Mouse (Mus musculus) lung, postnatal 36 days (tissue): ENCODE results near the gene Papola.

Experiments used
- DNase-seq: peaks from one replicate; pipeline ENCODE4 v3.0.0; 2022; ENCODE audit warnings: mixed read lengths

Gene Papola

GRCm38 (mm10) chr12:105784196-105784999, at the start of gene Papola:
Gene Papola (plus strand): TSS chr12:105784694.
- DNase-seq, result peak; percentile 91

- DNase-seq, result no peak
Observed at GRCm38 (mm10) chr12:105735226-105735888, 49.1 kb upstream of the Papola start.

DNA sequence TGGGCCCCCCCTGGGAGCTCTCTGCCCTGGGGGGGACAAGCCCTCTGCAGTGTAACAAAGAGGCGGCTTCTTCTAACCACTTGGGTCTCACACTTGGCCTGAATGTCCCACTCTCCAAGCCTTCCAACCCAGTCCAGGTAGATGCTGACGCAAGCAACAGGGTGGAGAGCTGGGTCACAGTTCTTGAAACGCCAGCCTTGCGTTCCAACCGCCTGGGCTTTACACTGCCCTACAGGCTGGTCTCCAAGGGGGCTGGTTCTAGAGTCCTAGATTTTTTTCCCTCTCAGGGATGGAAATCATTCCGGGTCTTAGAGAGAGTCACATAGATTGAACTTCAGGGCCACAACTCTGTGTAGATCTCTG, 48.6 kb upstream of the Papola start:
- DNase-seq, result no peak

- DNase-seq, result no peak
Observed at GRCm38 (mm10) chr12:105738316-105739096, 46.0 kb upstream of the Papola start.

DNA sequence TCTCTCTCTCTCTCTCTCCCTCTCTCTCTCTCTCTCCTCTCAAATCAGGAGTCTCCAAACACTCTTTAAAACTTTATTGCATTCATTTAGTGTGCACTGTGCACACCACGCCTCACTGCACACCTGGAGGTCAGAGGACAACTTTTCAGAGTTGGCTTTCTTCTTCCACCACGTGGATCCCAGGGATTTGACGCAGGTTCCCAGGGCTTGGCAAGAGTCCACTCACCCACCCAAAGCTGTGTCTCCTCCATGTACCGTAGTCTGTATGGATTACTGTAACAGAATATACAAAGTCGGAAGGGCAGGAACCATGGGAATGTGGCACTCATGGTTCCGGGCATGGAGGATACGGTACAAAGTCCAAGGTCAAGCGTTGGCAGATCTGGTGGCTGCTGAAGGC, 44.8 kb upstream of the Papola start:
- DNase-seq, result no peak

DNA sequence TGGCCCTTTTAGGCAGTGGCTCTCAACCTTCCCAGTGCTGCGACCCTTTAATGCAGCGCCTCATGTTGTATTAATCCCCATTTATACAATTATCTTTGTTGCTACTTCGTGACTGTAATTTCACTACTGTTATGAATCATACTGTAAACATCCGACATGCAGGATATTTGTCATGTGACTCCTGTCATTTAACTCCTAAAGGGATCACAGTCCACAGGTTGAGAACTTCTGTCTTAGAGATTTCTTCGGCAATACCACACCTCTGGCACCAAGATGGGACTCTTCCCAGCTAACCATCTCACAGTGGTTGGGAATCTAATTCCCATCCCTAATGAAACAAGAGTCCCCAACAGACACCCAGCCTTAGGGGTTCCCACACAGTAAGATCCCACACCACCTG, 36.4 kb upstream of the Papola start:
- no peak for DNase-seq

DNA sequence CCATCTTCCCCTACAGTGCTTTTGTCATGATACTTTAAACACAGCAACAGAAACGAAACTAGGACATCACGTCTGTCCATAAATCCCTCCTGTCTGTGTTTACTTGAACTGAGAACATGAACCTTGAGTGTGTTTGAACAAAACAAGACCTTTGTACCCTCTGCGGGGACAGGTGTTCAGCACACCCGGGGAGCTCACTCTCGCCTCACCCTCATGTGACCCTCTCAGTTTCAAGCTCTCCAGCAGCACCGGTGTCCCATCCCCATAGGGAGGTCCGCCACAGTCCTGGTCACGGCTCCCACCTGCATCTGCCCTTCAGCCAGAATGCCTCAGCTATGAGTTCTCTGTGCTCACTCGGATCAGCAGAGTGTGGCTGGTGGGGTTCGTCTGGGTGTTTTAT, 30.7 kb upstream of the Papola start:
- DNase-seq, result no peak

DNA sequence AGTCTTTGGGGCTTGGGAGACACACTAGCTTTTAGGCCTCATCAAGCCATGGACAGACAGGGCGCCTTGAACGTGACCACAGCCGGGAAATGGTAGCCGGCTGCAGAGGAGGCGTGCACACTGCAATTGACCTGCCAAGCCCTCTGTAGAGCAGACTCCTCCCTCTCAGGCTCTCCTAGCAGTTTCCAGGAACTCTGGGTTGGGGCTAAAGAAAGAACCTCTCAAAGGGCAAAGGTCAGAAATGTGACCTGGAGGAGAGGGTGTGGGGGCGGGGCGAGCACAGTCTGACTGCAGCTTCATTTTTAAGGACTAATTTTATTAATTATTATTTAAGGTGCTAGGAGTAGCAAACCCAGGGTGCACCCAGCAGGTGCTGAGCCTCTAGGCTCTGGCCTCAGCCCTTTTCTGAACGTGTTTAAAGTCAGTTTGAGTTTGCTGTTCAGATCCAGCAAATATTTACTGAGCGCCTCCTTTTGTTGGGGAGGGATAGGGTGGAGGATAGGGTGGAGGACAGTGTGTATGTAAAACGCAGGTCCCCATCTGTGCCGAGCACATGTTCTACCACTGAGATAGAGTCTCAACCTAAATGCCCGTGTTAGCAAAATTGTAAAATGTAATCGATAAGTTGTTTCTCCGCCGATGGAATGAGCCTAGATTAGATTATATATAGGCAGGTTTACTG, 26.5 kb upstream of the Papola start:
- DNase-seq, result peak; percentile 16

DNA sequence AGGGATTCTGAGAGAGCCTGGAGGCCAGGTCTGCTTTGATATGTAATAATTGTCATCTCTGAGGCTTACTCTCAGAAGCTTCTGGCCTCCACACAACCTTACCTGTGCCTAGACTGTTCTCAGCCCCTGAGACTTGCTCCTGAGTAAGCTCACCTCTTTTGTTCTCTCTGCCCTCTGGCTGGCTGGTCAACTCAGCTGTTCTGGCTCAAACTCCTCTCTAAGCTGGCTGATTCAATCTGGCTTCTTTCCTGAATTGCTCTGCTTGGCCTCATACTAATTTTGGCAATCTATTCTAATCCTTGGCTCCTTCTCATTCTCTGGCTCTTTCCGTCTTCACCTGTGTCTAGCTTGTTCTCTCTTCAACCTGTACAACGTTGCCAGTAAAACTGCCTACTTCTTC, 25.6 kb upstream of the Papola start:
- DNase-seq, result no peak

GRCm38 (mm10) chr12:105759849-105760478, 24.5 kb upstream of the Papola start:
- no peak for DNase-seq

DNA sequence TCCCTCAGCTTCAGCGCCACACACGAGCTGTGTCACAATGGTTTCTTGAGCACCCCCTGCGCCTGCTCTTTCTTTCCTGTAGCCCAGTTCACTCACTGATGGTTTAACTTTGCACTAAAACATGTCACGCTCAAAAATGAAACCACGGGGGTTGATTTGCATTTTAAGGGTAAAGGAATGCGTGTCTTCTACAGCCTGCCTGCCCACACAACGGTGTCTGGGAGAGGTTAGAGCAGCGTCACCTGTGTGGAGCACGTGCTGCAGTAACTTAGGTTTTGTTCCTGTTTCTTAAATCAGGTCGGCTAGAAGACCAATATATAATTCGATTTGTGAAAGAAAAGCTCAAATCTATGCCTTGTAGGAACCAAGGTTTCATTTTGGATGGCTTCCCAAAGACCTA, 23.3 kb upstream of the Papola start:
- no peak for DNase-seq

DNA sequence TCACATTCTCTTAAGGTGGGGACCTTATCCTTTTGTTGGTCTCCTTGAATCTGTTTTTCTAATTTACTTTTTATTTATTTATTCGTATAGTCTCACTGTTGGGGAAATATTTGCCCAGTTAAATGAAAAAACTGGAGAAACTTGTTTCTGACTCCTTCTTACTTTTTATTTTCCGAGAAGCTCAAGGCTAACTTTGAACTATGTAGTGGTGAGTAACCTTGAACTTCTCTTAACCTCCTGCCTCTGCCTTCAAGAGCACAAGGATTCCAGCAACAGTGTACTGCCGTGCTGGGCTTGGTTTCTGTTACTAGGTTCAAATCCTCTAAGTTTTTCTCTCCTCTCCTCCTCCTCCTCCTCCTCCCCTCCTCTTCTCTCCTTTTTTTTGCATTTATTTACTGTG, 22.9 kb upstream of the Papola start:
- no peak for DNase-seq

DNA sequence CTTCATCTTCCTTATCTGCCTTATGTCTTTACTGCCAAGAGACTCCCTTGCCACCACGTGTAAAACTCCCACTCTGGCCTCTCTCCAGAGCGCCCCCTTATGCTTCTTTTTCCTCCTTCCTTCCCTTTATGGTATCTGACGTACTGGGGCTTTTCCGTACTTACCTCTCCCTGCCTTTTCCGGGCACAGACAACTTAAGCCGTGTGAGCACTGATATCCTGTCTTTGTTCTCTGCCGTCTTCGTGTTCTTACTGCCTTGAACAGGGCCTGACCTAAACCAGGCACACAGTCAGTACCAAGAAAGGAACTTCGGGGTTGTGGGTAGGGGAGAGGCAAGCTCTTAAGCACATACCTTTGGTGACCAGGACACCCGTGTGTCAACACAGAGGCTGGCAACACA, 14.8 kb upstream of the Papola start:
- DNase-seq, result no peak

- DNase-seq, result no peak
Observed at GRCm38 (mm10) chr12:105774871-105775270, 9.6 kb upstream of the Papola start.

- DNase-seq, result no peak
Observed at GRCm38 (mm10) chr12:105777651-105778050, 6.8 kb upstream of the Papola start.

- DNase-seq, result peak; percentile 77
Observed at GRCm38 (mm10) chr12:105785000-105785774, 693 bp downstream of the Papola start.

DNA sequence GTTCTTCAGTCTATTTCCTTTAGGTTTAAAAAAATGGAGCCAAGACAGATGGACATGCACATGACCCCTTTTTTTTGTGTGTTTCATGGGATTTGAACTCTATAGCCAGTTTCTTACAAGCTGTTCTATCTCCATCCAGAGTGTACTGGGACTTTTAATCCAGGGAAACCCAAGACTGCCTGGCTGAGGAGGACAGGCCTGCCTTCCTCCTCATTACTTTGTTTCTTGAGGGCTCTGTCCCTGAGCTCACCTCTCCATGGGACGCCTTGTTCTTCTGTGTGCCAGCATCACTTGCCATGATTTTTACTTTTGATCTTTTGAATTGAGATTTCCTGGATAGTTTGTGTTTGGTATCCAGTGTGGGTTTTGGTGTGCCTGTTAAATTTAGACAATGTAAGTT, 1.6 kb downstream of the Papola start:
- no peak for DNase-seq

DNA sequence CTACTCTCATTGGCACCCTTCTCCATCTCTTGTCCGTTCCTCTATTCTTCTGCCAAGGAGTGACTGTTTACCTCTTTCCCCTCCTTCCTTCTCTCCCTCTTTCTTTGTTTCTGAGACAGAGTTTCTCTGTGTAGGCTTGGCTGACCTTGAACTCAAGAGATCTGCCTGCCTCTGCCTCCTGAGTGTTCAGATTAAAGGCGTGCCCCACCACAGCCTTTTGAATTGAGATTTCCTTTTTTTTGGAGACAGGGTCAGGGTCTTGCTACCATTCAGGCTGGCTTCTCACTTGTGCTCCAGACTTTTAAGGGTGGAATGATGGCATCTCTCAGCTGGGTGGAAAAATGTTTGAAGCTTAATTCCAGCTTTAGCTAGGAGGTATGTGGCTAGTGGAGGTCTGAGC, 3.1 kb downstream of the Papola start:
- DNase-seq, result no peak

DNA sequence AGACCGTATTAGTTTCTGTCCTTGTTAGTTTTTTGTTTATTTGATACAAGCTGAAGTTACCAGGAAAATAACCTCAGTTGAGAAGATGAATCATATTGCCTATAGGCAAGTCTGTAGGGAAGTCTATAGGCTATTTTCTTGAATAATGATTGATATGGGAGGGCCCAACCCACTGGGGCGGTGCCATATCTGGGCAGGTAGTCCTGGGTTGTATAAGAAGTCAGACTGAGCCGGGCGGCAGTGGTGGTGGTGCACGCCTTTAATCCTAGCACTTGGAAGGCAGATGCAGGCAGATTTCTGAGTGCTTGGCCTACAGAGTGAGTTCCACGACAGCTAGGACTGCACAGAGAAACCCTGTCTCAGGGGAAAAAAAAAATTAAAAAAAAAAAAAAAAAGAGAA, 5.4 kb downstream of the Papola start:
- no peak for DNase-seq

- DNase-seq, result no peak
Observed at GRCm38 (mm10) chr12:105794896-105795295, 10.4 kb downstream of the Papola start.

DNA sequence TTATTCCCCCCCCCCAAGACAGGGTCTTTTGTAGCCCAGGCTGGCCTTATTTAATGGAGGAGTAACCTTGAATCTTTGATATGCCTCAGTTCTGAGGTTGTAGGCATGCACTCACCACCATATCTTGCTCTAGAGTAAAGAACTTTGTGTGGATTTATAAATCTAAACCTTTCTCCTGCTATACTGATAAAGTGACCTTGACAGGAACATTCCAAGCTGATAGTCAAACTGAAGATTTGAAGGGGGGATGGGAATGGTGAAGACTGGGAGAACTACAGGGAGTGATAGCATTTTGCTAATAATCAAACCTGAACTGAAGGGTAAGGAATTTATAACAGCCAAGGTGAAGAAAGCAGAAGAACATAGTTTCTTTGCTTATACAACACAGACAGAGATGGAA, 13.5 kb downstream of the Papola start:
- no peak for DNase-seq

- no peak for DNase-seq
Observed at GRCm38 (mm10) chr12:105805790-105806189, 21.3 kb downstream of the Papola start.
